Mouse (Mus musculus) kidney, postnatal 0 days (tissue): ENCODE data around the gene Klrg2. TPM values are rescaled to one million over a fixed set of nuclear protein-coding genes. Genes with fewer than 3 reads are reported as not detected.
"Not testable (repeated sequence)": the region's sequence is repeated elsewhere in the genome, so short reads cannot be mapped to it uniquely, and the experiment has no call there.

Experiments used
- ATAC-seq: fragments of 200-750 bp; cut with Nextera tagmentation; replicated peaks from 2 replicates; pipeline ENCODE4 v1.8.0; 2017; ENCODE audit warnings: low read depth, moderate number of reproducible peaks, moderate TSS enrichment, moderate library complexity; ENCODE audit not compliant: low FRiP score
- DNase-seq: peaks from one replicate; pipeline ENCODE4 v3.0.0-alpha.2; 2016; ENCODE audit warnings: low spot score
- H3K27ac ChIP-seq: fragments of 300-500 bp; sonication (generic); 2 replicates; pipeline ENCODE4 v1.5.1; 2014; ENCODE audit warnings: mild to moderate bottlenecking
- H3K27me3 ChIP-seq: fragments of 300-500 bp; sonication (generic); 2 replicates; pipeline ENCODE4 v1.6.1; 2014; ENCODE audit warnings: low read length, mixed read lengths; ENCODE audit not compliant: insufficient read depth
- H3K36me3 ChIP-seq: fragments of 300-500 bp; sonication (generic); 2 replicates; pipeline ENCODE4 v1.6.1; 2014; ENCODE audit warnings: low read length, mixed read lengths; ENCODE audit not compliant: insufficient read depth
- H3K4me1 ChIP-seq: fragments of 300-500 bp; sonication (generic); replicated peaks from 2 replicates; pipeline ENCODE4 v1.6.1; 2014; ENCODE audit warnings: antibody characterized with exemption, low read length, mixed read lengths; ENCODE audit not compliant: insufficient read depth
- H3K4me2 ChIP-seq: fragments of 300-500 bp; sonication (generic); 2 replicates; pipeline ENCODE4 v1.6.1; 2014; ENCODE audit warnings: mild to moderate bottlenecking, low read length, moderate library complexity, mixed read lengths
- H3K4me3 ChIP-seq: fragments of 300-500 bp; sonication (generic); replicated peaks from 2 replicates; pipeline ENCODE4 v1.5.1; 2014; ENCODE audit warnings: low read depth, low read length
- H3K9ac ChIP-seq: fragments of 300-500 bp; sonication (generic); 2 replicates; pipeline ENCODE4 v1.6.1; 2014; ENCODE audit warnings: low read depth, low read length
- H3K9me3 ChIP-seq: fragments of 300-500 bp; sonication (generic); replicated peaks from 2 replicates; pipeline ENCODE4 v1.6.1; 2016; ENCODE audit warnings: low read length, inconsistent platforms, mixed read lengths
- CTCF ChIP-seq: IDR thresholded peaks from 2 replicates; pipeline ENCODE4 v1.5.1; 2016; ENCODE audit warnings: antibody characterized with exemption, low read depth, mild to moderate bottlenecking, moderate library complexity
- WGBS: fragments of 180-500 bp; shearing (Covaris S2); extraction: QIAGEN DNeasy Blood & Tissue Kit; methylation state at CpG from one replicate; pipeline ENCODE4 v1.1.7; 2014; 5-methylcytosine and 5-hydroxymethylcytosine counted together
- polyA plus RNA-seq: library from polyadenylated mRNA; unstranded; fragments of >200 nt; fragmentation: Nextera tagmentation; extraction: Ambion mirVana; gene quantifications from 2 replicates; pipeline ENCODE4 v1.2.1, GENCODE M21; 2015

Klrg2 gene
- polyA plus RNA-seq, 1 experiment from 2014 or later = 1.4 TPM

- H3K4me3 ChIP-seq = no peak overlapping the region
- no peaks in the 10 kb centered on the region for H3K4me1 ChIP-seq
- H3K36me3 ChIP-seq = no peaks in the 10 kb centered on the region
- H3K9me3 ChIP-seq = no peaks in the 10 kb centered on the region
- DNase-seq = no peak
- no peak for ATAC-seq
- H3K27ac ChIP-seq = no peak overlapping the region
- no peak for TF ChIP-seq CTCF
- H3K27me3 ChIP-seq = no peaks in the 10 kb centered on the region
- H3K9ac ChIP-seq = no peak overlapping the region
- H3K4me2 ChIP-seq = no peak overlapping the region
- 86% methylated on average over 7 of the region's 7 CpGs for WGBS
Measured at GRCm38 (mm10) chr6:38671270-38671669, 34.2 kb upstream of the Klrg2 start.

GRCm38 (mm10) chr6:38670488-38670887, 33.4 kb upstream of the Klrg2 start:
- not testable (repeated sequence) for H3K27me3 ChIP-seq, ATAC-seq, H3K9ac ChIP-seq, H3K4me2 ChIP-seq, H3K27ac ChIP-seq, DNase-seq, H3K4me3 ChIP-seq, H3K4me1 ChIP-seq, H3K9me3 ChIP-seq, H3K36me3 ChIP-seq
- WGBS = 70% methylated on average over 1 of the region's 1 CpGs

- Histone ChIP-seq H3K36me3 (no peaks in the 10 kb centered on the region), H3K4me2 (no peak overlapping the region), H3K9me3 (no peaks in the 10 kb centered on the region), H3K27ac (no peak overlapping the region), H3K4me3 (no peak overlapping the region), H3K9ac (no peak overlapping the region), H3K27me3 (no peaks in the 10 kb centered on the region), H3K4me1 (no peaks in the 10 kb centered on the region)
- DNase-seq = no peak
- TF ChIP-seq CTCF = peak; percentile 34; the same call in 1 of the 2 replicates
- no peak for ATAC-seq
- 75% methylated on average over 6 of the region's 6 CpGs for WGBS
Measured at GRCm38 (mm10) chr6:38669580-38669979, 32.5 kb upstream of the Klrg2 start.

- under 1% methylated on average over 43 of the region's 84 CpGs for WGBS
- no peak within 1 kb of the TSS for H3K27ac ChIP-seq
- H3K4me2 ChIP-seq = peak within 1 kb of the TSS; percentile 94
- no peaks in the 10 kb centered on the region for H3K36me3 ChIP-seq
- DNase-seq (peak; percentile 59), ATAC-seq (peak; percentile 65)
- peak within 1 kb of the TSS; percentile 50 for H3K9ac ChIP-seq
- H3K9me3 ChIP-seq = no peaks in the 10 kb centered on the region
- peaks cover 8% of the 10 kb centered on the region; the same call in 1 of the 2 replicates for H3K27me3 ChIP-seq
- H3K4me1 ChIP-seq = no peaks in the 10 kb centered on the region
- H3K4me3 ChIP-seq = peak within 1 kb of the TSS; percentile 58
- no peak for TF ChIP-seq CTCF
Measured at GRCm38 (mm10) chr6:38662714-38663615, 25.9 kb upstream of the Klrg2 start, which contains the start of gene Clec2l. Gene Clec2l (plus strand): TSS chr6:38663069.

- DNase-seq (no peak), ATAC-seq (no peak)
- H3K9ac ChIP-seq = no peak overlapping the region
- H3K36me3 ChIP-seq = no peaks in the 10 kb centered on the region
- WGBS = 83% methylated on average over 4 of the region's 4 CpGs
- H3K27me3 ChIP-seq = peaks cover 8% of the 10 kb centered on the region; the same call in 1 of the 2 replicates
- H3K4me1 ChIP-seq = no peaks in the 10 kb centered on the region
- no peak overlapping the region for H3K4me2 ChIP-seq
- H3K9me3 ChIP-seq = no peaks in the 10 kb centered on the region
- no peak for TF ChIP-seq CTCF
- no peak overlapping the region for H3K4me3 ChIP-seq
- no peak overlapping the region for H3K27ac ChIP-seq
Measured at GRCm38 (mm10) chr6:38661626-38662025, 24.6 kb upstream of the Klrg2 start.

GRCm38 (mm10) chr6:38650263-38650937, 13.4 kb upstream of the Klrg2 start:
- Histone ChIP-seq H3K4me1 (no peaks in the 10 kb centered on the region), H3K27me3 (no peaks in the 10 kb centered on the region), H3K9me3 (no peaks in the 10 kb centered on the region), H3K4me3 (no peak overlapping the region), H3K27ac (no peak overlapping the region), H3K9ac (no peak overlapping the region), H3K36me3 (no peaks in the 10 kb centered on the region), H3K4me2 (no peak overlapping the region)
- peak; percentile 46; the same call in 1 of the 2 replicates for ATAC-seq
- peak; percentile 96 for TF ChIP-seq CTCF
- 38% methylated on average over 14 of the region's 14 CpGs for WGBS
- peak; percentile 90 for DNase-seq
